Mouse (Mus musculus) inflammation-experienced regulatory T-cells, adult 6 months (primary cell): ENCODE measurements around the gene Brca1. TPM values are rescaled to one million over a fixed set of nuclear protein-coding genes. Genes with fewer than 3 reads are reported as not detected.
"Not testable (repeated sequence)": the region's sequence is repeated elsewhere in the genome, so short reads cannot be mapped to it uniquely, and the experiment has no call there.

Source experiments
- ATAC-seq: one replicate; pipeline ENCODE4 v1.8.0; 2017
- polyA plus RNA-seq, 3 experiments: library from polyadenylated mRNA; unstranded; fragments of 100-300 nt; shearing (Covaris generic); gene quantifications; one replicate each; pipeline ENCODE4 v1.2.1; 2017

Gene Brca1
- polyA plus RNA-seq, 3 experiments from 2014 or later, result 2.8 to 13.3 (median 3.8) TPM

GRCm38 (mm10) chr11:101526686-101527085 is 25.1 kb downstream of the Brca1 start:
- ATAC-seq, result no peak

GRCm38 (mm10) chr11:101525936-101526595 is 25.7 kb downstream of the Brca1 start:
- ATAC-seq, result no peak

- no peak for ATAC-seq
Observed at GRCm38 (mm10) chr11:101525056-101525455, 26.7 kb downstream of the Brca1 start.

- ATAC-seq, result no peak
Observed at GRCm38 (mm10) chr11:101524446-101524845, 27.3 kb downstream of the Brca1 start.

- no peak for ATAC-seq
Observed at GRCm38 (mm10) chr11:101519364-101519763, 32.4 kb downstream of the Brca1 start.

GRCm38 (mm10) chr11:101518937-101519336 is 32.8 kb downstream of the Brca1 start:
- no peak for ATAC-seq

- ATAC-seq, result no peak
Observed at GRCm38 (mm10) chr11:101507090-101507489, 44.7 kb downstream of the Brca1 start.

- no peak for ATAC-seq
Observed at GRCm38 (mm10) chr11:101506269-101506780, 45.4 kb downstream of the Brca1 start.

- ATAC-seq, result no peak
Observed at GRCm38 (mm10) chr11:101486126-101486525, 65.6 kb downstream of the Brca1 start.

- no peak for ATAC-seq
Observed at GRCm38 (mm10) chr11:101485509-101486028, 66.2 kb downstream of the Brca1 start.

- no peak for ATAC-seq
Observed at GRCm38 (mm10) chr11:101484814-101485213, 66.9 kb downstream of the Brca1 start.

- ATAC-seq, result no peak
Observed at GRCm38 (mm10) chr11:101484245-101484644, 67.5 kb downstream of the Brca1 start.

GRCm38 (mm10) chr11:101483804-101484203 is 68.0 kb downstream of the Brca1 start:
- no peak for ATAC-seq

GRCm38 (mm10) chr11:101480912-101481311 is 70.8 kb downstream of the Brca1 start:
- no peak for ATAC-seq

- ATAC-seq, result no peak
Observed at GRCm38 (mm10) chr11:101479171-101479635, 72.6 kb downstream of the Brca1 start.

GRCm38 (mm10) chr11:101477552-101478211 is 74.1 kb downstream of the Brca1 start:
- no peak for ATAC-seq

- no peak for ATAC-seq
Observed at GRCm38 (mm10) chr11:101477194-101477551, 74.6 kb downstream of the Brca1 start.

- ATAC-seq, result not testable (repeated sequence)
Observed at GRCm38 (mm10) chr11:101476361-101476760, 75.4 kb downstream of the Brca1 start.

- ATAC-seq, result no peak
Observed at GRCm38 (mm10) chr11:101474298-101474697, 77.5 kb downstream of the Brca1 start.

- not testable (repeated sequence) for ATAC-seq
Observed at GRCm38 (mm10) chr11:101473686-101474085, 78.1 kb downstream of the Brca1 start.

- no peak for ATAC-seq
Observed at GRCm38 (mm10) chr11:101472336-101472735, 79.4 kb downstream of the Brca1 start.

- no peak for ATAC-seq
Observed at GRCm38 (mm10) chr11:101471926-101472325, 79.8 kb downstream of the Brca1 start.

GRCm38 (mm10) chr11:101470206-101470605 is 81.5 kb downstream of the Brca1 start:
- no peak for ATAC-seq

GRCm38 (mm10) chr11:101469155-101469554 is 82.6 kb downstream of the Brca1 start:
- ATAC-seq, result no peak
